Mouse (Mus musculus) layer of hippocampus, adult 2 months (tissue): ENCODE data around the gene Mup2. TPM values are rescaled to one million over a fixed set of nuclear protein-coding genes. Genes with fewer than 3 reads are reported as not detected.
"Not testable (repeated sequence)": the region's sequence is repeated elsewhere in the genome, so short reads cannot be mapped to it uniquely, and the experiment has no call there.

Experiments
- DNase-seq, 2 experiments: peaks; one replicate each; pipeline ENCODE4 v3.0.0; 2022; ENCODE audit warnings: low spot score in 2 of 2
- H3K27ac ChIP-seq: fragments of 200-600 bp; 2 replicates; pipeline ENCODE4 v1.8.1; 2022
- H3K4me3 ChIP-seq: fragments of 200-600 bp; 2 replicates; pipeline ENCODE4 v1.8.1; 2022; ENCODE audit warnings: mild to moderate bottlenecking
- long read RNA-seq, 2 experiments: library from polyadenylated mRNA; stranded (forward); transcript quantifications; one replicate each; pipeline ENCODE4 v2.0.0; 2021; ENCODE audit warnings: borderline mapping rate in 2 of 2
- total RNA-seq, 2 experiments: library from RNA; stranded (reverse); gene quantifications; 2 replicates each; pipeline ENCODE4 v1.2.3; 2021

Gene Mup2
- not detected for total RNA-seq
- long read RNA-seq, experiment 1: 0 reads
- long read RNA-seq, experiment 2: 0 reads

GRCm38 (mm10) chr4:60154189-60154588 is at the start of gene Mup2:
Gene Mup2, minus strand, starts transcription at chr4:60154289.
- not testable (repeated sequence) for H3K4me3 ChIP-seq, H3K27ac ChIP-seq, DNase-seq

Other genes with a start within 250 kb of the Mup2 start
- not detected for gene Slc46a2, start 239.2 kb downstream of the Mup2 start, total RNA-seq
- gene Mup4, start 193.6 kb downstream of the Mup2 start, total RNA-seq: not detected
- gene Mup6, start 190.0 kb downstream of the Mup2 start, total RNA-seq: not detected
- gene Mup7, start 83.8 kb downstream of the Mup2 start, total RNA-seq: not detected
- gene Mup8, start 68.3 kb upstream of the Mup2 start, total RNA-seq: not detected